Mouse (Mus musculus): ENCODE data around the gene B4galt5. TPM values are rescaled to one million over a fixed set of nuclear protein-coding genes. Genes with fewer than 3 reads are reported as not detected.
A peak's percentile ranks its signal among the peaks of the same experiment; 100 is the strongest.

Gene B4galt5
- polyA plus RNA-seq, 1 experiment from 2014 or later = 9.1 TPM

DNA sequence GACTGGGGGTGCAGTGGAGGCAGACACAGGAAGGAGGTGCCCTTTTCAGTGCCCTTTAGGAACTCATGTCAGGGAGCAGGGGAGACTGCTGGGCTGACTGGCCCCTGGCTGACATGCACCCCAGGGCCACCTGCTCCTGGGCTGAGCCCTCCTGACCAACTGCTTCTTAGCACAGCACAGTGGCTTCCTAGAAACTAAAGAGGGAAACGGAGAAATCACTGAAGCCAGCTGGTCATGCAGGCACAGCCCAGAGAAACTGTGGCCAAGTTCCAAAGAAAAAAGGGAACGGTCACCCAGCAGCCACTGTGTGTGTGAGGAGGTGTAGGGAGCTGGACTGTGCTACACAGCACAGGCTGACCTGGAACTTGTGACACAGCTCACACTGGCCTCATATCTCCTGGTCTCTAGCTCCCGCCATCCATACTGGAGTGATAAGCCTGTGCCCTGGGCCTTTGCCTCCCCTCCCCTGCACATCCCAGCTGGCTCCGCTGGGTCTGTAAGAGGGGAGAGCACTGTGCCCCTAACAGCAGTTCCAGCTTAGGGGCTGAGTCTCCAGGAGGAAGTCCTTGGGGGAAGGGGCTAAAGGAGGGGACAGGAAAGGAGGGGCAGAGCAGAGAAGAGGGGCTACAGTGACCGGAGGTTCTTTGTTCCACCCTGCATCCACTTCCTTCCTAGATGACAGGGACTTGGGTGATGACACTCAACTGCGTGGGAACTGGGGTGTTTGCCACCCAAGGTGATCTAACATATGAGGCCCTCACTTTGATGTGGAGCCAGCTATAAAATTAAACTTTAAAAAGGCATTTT, 48.9 kb downstream of the B4galt5 start:
- H3K4me3 ChIP-seq = no peak overlapping the region
- peaks cover 39% of the 10 kb centered on the region for H3K36me3 ChIP-seq (ENCODE audit: poor library complexity, severe bottlenecking)
- WGBS = 77% methylated on average over 5 of the region's 6 CpGs
- H3K27ac ChIP-seq = peak overlapping the region; percentile 90
- peak; percentile 45; the same call in 1 of the 2 replicates for ATAC-seq
- H3K4me1 ChIP-seq = peaks cover 20% of the 10 kb centered on the region
- no peaks in the 10 kb centered on the region for H3K9me3 ChIP-seq (replicated peaks)
- H3K4me2 ChIP-seq = no peak overlapping the region
- no peak overlapping the region for H3K9ac ChIP-seq
- no peaks in the 10 kb centered on the region for H3K27me3 ChIP-seq

DNA sequence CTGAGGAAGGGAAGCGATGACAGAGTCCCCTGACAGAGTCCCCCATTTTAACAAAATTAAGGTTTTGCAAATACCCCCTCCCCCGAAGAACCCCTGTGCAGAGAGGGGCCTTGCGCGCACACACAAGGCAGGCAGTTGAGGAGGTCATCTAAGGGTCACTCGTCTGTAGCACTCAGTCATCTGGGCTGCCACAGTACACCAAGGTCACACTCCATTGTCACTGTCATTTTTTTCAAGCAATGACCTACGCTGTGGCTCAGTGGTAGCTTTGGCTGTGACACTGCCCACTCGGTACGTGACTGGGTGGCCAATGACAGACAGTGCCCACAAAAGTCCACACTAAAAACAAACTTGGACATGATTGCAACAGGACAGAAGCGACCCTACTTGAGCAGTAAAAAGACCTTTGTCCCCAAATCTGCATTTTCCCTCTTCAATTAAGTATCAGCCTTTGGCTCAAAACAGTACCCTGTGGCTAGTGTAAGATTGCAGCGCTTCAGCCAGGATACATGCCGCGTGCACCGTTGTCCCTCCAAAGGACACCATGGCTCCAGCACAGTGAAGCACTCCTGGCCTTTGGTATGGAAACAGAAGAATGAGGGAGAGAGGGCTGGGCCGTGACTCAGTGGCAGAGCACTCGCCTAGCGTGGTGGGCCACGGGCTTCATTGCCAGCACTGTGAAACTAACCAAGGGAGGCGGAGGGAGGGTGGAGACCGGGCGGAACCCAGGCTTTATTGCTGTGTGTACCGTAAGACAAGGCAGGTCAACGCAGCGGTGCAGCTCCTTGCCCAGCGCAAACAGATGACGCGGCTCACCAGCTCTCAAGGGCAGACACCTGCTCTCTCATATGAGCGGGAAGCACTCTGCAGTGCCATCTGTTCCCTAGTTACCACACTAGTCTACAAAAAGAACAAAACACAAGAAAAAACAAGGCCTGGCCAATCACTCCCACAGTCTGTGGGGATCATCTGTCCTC, 50.0 kb downstream of the B4galt5 start:
- whole genome bisulfite sequencing = 74% methylated on average over 27 of the region's 27 CpGs
- Histone ChIP-seq H3K9me3 (replicated peaks) (no peaks in the 10 kb centered on the region), H3K27ac (peak overlapping the region; percentile 90), H3K4me1 (peaks cover 20% of the 10 kb centered on the region), H3K4me3 (no peak overlapping the region), H3K9ac (no peak overlapping the region), H3K36me3 (ENCODE audit: poor library complexity, severe bottlenecking) (peaks cover 31% of the 10 kb centered on the region), H3K27me3 (no peaks in the 10 kb centered on the region), H3K4me2 (no peak overlapping the region)
- peak; percentile 67 for ATAC-seq

DNA sequence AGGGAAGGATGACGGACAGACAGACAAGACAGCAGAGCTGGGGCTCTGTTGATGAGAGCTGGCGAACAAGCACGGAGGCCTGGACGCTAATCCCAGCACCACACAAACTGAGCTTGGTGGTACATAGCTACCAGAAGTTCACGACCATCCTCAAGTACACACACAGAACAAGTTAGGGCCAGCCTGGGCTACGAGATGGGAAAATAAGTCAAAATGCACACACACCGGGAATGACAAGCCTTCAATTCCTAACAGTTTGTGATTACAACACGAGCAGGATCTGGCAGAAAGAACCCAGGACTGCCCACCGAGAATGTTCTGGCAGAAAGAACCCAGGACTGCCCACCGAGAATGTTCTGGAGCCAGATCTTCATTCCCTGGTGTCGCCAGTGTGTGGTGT, 51.0 kb downstream of the B4galt5 start:
- H3K4me3 ChIP-seq = no peak overlapping the region
- H3K4me2 ChIP-seq = no peak overlapping the region
- no peaks in the 10 kb centered on the region for H3K27me3 ChIP-seq
- peaks cover 23% of the 10 kb centered on the region for H3K36me3 ChIP-seq (ENCODE audit: poor library complexity, severe bottlenecking)
- H3K27ac ChIP-seq = no peak overlapping the region
- H3K9me3 ChIP-seq (replicated peaks) = no peaks in the 10 kb centered on the region
- ATAC-seq = no peak
- peaks cover 20% of the 10 kb centered on the region for H3K4me1 ChIP-seq
- 94% methylated on average over 11 of the region's 11 CpGs for WGBS
- H3K9ac ChIP-seq = no peak overlapping the region

DNA sequence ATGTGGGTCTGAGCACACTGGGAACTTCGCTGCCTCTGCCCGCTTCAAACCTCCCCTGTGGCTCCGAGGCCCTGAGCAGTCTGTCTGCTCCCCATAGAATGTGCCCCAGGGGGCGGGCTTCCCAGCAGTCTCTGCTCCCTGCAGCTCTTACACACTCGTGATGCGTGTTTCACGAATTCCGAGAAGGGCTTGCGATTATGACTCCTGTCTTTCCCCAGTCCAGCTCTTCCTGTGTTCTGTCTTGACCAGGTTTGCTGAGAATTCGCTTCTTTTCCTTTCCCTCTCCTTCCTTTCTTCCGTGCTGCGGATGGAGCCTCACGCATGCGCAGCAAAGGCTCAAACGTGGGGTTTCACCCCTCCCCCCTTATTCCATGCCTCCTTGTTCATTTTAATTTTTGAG, 54.1 kb downstream of the B4galt5 start:
- no peak overlapping the region for H3K27ac ChIP-seq
- WGBS = 71% methylated on average over 15 of the region's 15 CpGs
- peak overlapping the region; percentile 18; the same call in 1 of the 2 replicates for H3K4me3 ChIP-seq
- peak overlapping the region; percentile 14; the same call in 1 of the 2 replicates for H3K4me2 ChIP-seq
- H3K9ac ChIP-seq = no peak overlapping the region
- no peaks in the 10 kb centered on the region for H3K27me3 ChIP-seq
- no peaks in the 10 kb centered on the region for H3K9me3 ChIP-seq (replicated peaks)
- H3K4me1 ChIP-seq = peaks cover 18% of the 10 kb centered on the region
- no peak for ATAC-seq
- H3K36me3 ChIP-seq (ENCODE audit: poor library complexity, severe bottlenecking) = peaks cover 9% of the 10 kb centered on the region; the same call in 1 of the 2 replicates

DNA sequence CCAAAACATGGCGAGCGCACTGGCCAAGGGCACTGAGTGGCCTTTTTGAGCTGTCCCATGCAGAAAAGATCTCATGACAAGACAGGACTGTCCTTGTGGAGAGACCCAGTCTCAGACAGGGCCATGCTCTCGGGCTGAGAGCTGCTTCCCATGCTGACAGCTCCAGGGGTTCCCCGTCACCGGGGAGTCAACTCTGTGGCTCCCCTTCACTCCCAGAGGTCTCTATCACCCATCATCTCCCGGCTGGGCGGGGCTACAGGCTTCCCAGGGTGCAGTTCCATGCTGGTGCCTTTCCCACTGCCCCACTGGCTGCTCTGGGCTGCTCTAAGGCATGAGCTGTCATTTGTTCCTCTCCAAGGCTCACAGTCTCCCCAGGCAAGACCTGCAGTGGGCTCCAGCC, 54.8 kb downstream of the B4galt5 start:
- H3K4me3 ChIP-seq = no peak overlapping the region
- H3K27me3 ChIP-seq = no peaks in the 10 kb centered on the region
- no peak overlapping the region for H3K9ac ChIP-seq
- no peaks in the 10 kb centered on the region for H3K9me3 ChIP-seq (replicated peaks)
- 78% methylated on average over 7 of the region's 7 CpGs for WGBS
- peaks cover 6% of the 10 kb centered on the region; the same call in 1 of the 2 replicates for H3K36me3 ChIP-seq (ENCODE audit: poor library complexity, severe bottlenecking)
- peak overlapping the region; percentile 14; the same call in 1 of the 2 replicates for H3K4me2 ChIP-seq
- H3K4me1 ChIP-seq = peaks cover 11% of the 10 kb centered on the region
- H3K27ac ChIP-seq = no peak overlapping the region
- ATAC-seq = no peak

DNA sequence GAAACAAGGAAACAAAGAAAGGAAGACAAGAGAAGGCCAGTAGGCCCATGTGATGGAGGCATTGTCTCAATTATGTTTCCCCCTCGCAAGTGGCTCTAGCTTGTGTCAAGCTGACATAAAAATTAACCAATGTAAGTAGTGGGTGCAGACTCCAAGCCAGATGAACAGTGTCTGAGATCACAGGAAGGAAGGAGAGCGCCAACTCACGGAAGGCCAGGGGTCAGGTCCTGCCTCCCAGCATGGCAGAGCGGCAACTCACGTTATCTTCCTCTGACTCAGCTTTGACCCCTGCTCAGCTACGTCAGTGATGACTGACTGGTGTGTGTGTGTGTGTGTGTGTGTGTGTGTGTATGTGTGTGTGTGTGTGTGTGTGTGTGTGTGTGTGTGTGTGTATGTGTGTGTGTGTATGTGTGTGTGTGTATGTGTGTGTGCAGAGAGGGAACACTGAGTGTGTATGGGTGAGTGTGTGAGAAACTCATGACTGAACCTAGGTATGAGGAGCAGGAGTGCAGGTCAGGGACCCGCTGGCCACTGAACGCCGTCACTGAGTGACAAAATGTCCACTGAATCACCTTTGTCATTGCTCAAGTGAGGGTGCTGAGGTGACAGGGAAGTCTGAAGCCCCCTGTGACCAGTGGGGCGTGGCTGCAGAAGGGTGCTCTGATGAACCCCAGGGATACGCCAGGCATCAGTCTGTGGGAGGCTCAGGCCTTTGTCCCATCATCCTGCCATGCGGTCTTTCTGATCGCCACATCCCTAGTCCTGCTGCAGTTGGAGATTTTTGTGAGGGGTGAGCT, 55.5 kb downstream of the B4galt5 start:
- no peaks in the 10 kb centered on the region for H3K27me3 ChIP-seq
- H3K4me1 ChIP-seq = peaks cover 4% of the 10 kb centered on the region; the same call in 1 of the 2 replicates
- ATAC-seq = no peak
- H3K4me2 ChIP-seq = no peak overlapping the region
- H3K9ac ChIP-seq = no peak overlapping the region
- 80% methylated on average over 13 of the region's 13 CpGs for WGBS
- H3K4me3 ChIP-seq = no peak overlapping the region
- no peaks in the 10 kb centered on the region for H3K36me3 ChIP-seq (ENCODE audit: poor library complexity, severe bottlenecking)
- no peaks in the 10 kb centered on the region for H3K9me3 ChIP-seq (replicated peaks)
- no peak overlapping the region for H3K27ac ChIP-seq

DNA sequence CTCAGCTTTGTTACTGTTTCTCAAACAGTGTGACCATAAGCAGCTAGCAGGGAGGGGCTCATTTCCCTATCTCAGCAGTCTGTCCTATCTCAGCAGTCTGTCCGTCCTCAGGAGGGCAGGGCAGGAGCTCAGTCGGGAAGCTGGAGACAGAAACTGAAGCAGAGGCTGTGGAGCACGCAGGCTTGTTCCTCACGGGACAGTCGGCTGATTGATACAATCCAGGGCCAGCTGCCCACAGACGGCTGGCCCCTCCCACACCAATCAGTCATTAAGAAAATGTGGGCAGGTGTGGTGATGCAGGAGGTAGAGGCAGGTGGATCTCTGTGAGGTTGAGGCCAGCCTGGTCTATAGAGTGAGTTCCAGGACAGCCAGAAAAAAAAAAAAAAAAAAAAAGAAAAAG, 56.1 kb downstream of the B4galt5 start:
- no peaks in the 10 kb centered on the region for H3K36me3 ChIP-seq (ENCODE audit: poor library complexity, severe bottlenecking)
- H3K27me3 ChIP-seq = no peaks in the 10 kb centered on the region
- H3K27ac ChIP-seq = no peak overlapping the region
- H3K9ac ChIP-seq = no peak overlapping the region
- H3K4me1 ChIP-seq = 0 out of 2 replicates have a peak, but pooled peaks cover 3% of the 10 kb centered on the region
- 53% methylated on average over 6 of the region's 6 CpGs for WGBS
- no peak for ATAC-seq
- no peak overlapping the region for H3K4me3 ChIP-seq
- no peaks in the 10 kb centered on the region for H3K9me3 ChIP-seq (replicated peaks)
- H3K4me2 ChIP-seq = no peak overlapping the region

DNA sequence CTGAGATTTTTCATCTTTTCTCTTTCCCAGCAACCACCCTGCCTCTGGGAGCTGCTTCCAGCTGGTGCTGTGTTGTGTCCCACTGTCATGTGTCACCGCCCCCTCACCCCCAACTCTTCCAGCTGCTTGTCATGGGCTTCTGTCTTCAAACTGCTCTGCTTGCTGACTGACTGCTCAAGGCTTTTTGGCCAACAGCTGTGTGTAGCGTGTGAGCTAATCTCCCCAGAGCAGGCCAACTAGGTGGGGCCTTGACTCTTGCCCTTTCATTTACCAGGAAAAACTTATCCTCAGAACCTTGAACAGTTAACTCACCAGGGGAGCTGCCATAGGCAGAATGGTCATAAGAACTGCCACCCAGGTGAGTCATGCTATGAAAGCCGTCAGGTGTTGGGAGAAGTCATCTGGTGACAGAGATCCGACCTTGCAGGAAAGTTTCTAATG, 56.8 kb downstream of the B4galt5 start:
- Histone ChIP-seq H3K9ac (no peak overlapping the region), H3K4me2 (no peak overlapping the region), H3K27ac (no peak overlapping the region), H3K4me1 (0 out of 2 replicates have a peak, but pooled peaks cover 3% of the 10 kb centered on the region), H3K27me3 (no peaks in the 10 kb centered on the region), H3K36me3 (ENCODE audit: poor library complexity, severe bottlenecking) (no peaks in the 10 kb centered on the region), H3K4me3 (no peak overlapping the region), H3K9me3 (replicated peaks) (no peaks in the 10 kb centered on the region)
- WGBS = 85% methylated on average over 4 of the region's 4 CpGs
- ATAC-seq = no peak

DNA sequence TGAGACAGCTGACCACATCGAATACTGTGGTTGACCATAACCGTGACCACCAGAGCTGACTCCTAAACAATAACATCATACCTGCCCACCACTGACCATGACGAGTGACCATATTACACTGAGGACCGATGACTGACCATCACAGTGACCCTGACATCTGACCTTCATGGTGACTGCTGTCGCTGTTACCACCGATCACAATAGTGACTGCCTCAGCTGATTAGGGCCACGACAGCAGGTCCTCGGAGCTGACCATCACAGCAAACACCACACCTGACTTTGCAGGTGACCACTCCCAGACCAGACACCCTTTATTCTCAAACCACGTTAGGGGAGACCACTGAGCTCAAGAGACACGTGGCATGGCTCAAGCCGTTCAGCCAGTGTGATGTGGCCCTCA, 57.3 kb downstream of the B4galt5 start:
- Histone ChIP-seq H3K36me3 (ENCODE audit: poor library complexity, severe bottlenecking) (no peaks in the 10 kb centered on the region), H3K27ac (no peak overlapping the region), H3K27me3 (no peaks in the 10 kb centered on the region), H3K4me2 (no peak overlapping the region), H3K9ac (no peak overlapping the region), H3K9me3 (replicated peaks) (no peaks in the 10 kb centered on the region), H3K4me3 (no peak overlapping the region), H3K4me1 (0 out of 2 replicates have a peak, but pooled peaks cover 3% of the 10 kb centered on the region)
- no peak for ATAC-seq
- WGBS = 95% methylated on average over 11 of the region's 11 CpGs

DNA sequence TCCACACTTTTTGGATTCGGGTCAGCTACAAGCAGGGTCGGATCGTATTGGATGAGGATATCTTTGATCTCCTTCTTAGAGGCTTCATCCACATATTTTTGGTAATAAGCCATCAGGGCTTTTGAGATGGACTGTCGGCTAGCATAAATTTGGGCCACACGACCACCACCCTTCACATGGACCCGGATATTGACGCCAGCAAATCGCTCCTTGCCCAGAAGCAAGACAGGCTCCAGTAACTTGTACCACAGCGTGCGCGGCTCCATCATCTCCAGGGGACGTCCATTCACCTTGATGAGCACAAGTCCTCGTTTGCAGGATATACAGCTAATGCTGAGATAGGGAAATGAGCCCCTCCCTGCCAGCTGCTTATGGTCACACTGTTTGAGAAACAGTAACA, 67.5 kb downstream of the B4galt5 start:
- 90% methylated on average over 13 of the region's 13 CpGs for WGBS
- no peaks in the 10 kb centered on the region for H3K4me1 ChIP-seq
- no peaks in the 10 kb centered on the region; the same call in 1 of the 2 replicates for H3K27me3 ChIP-seq
- no peaks in the 10 kb centered on the region for H3K36me3 ChIP-seq (ENCODE audit: poor library complexity, severe bottlenecking)
- no peaks in the 10 kb centered on the region for H3K9me3 ChIP-seq (replicated peaks)
- H3K27ac ChIP-seq = no peak overlapping the region
- no peak overlapping the region for H3K4me2 ChIP-seq
- H3K9ac ChIP-seq = no peak overlapping the region
- H3K4me3 ChIP-seq = no peak overlapping the region
- no peak for ATAC-seq

DNA sequence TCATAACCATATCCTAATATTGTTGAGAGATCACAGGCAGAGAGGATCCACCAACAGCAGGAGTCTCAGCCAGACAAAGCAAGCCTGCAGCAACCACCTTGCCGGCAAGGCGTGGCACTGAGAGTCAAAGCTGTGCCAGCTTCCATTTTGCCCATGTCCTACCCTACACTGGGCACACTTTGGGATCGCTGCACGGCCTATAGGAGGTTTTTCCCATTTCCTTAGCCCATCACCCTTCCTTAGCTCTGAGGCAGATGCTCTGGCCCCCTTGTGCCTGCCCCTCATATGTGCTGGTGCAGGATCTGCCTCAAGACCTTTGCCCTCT, 68.0 kb downstream of the B4galt5 start:
- H3K4me2 ChIP-seq = no peak overlapping the region
- no peak overlapping the region for H3K27ac ChIP-seq
- no peak overlapping the region for H3K9ac ChIP-seq
- no peaks in the 10 kb centered on the region for H3K4me1 ChIP-seq
- H3K27me3 ChIP-seq = no peaks in the 10 kb centered on the region; the same call in 1 of the 2 replicates
- no peak overlapping the region for H3K4me3 ChIP-seq
- no peak for ATAC-seq
- H3K9me3 ChIP-seq (replicated peaks) = no peaks in the 10 kb centered on the region
- 80% methylated on average over 4 of the region's 4 CpGs for WGBS
- no peaks in the 10 kb centered on the region for H3K36me3 ChIP-seq (ENCODE audit: poor library complexity, severe bottlenecking)

Data from forebrain, embryonic 13.5 days (tissue).